Mouse (Mus musculus) small intestine, adult 2 months (tissue): Measurements from ENCODE around the gene Gm10192.

Source experiments
- CTCF ChIP-seq: fragments of 200-500 bp; IDR thresholded peaks from 2 replicates; pipeline ENCODE4 v1.5.1; 2012; ENCODE audit warnings: low read depth, mild to moderate bottlenecking, control low read depth, inconsistent platforms, low read length, moderate library complexity, mixed read lengths; ENCODE audit not compliant: insufficient replicate concordance, insufficient read length; ENCODE audit errors: extremely low read depth
- POLR2A ChIP-seq: fragments of 200-500 bp; IDR thresholded peaks from 2 replicates; pipeline ENCODE4 v1.6.1; 2012; ENCODE audit warnings: low read depth, mild to moderate bottlenecking, control low read depth, inconsistent platforms, low read length, moderate library complexity

- TF ChIP-seq CTCF (no peak), POLR2A (no peak)
Measured at GRCm38 (mm10) chr4:97156084-97156483, 26.9 kb downstream of the Gm10192 start.
